In the genomic region with DNA sequence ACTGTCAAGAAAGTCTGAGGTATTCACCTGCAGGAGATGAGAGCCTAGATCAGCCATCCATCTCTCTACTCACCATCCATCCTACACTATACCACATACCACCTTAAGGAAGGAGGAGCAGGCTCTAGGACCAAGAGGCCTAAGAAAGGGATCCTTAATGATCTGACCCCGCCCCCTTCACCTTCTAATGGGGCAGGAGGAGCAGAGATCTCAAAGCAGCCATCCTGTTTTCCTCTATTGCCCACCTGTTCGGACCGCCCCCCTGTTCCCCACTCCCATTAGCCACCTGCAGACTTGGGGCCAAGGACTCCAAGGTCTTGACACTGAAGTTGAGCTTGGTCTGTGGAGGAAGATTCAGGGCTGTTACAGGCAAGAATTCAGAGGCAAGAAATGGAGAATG, we compare ENCODE assay signal across 15 mouse cellular contexts. TPM values are rescaled to one million over a fixed set of nuclear protein-coding genes. Genes with fewer than 3 reads are reported as not detected.
"Had no signal": no experiment of that assay in that cellular context is flagged by ENCODE, and none has a peak within 500 bp of the region (broad histone marks: within the 10 kb centered on the region; RNA-seq: fewer than 3 reads in every experiment).

No protein-coding gene starts in this region.

- DNase-seq: gastrocnemius, postnatal 14 days; gastrocnemius, postnatal 36 days; heart, adult 18-20 months; heart, postnatal 10 days; kidney, adult 11 months; kidney, adult 2 months; kidney, adult 9 months; kidney, postnatal 14 days; kidney, postnatal 36 days; layer of hippocampus, adult 9-11 months; layer of hippocampus, postnatal 36 days; left cerebral cortex, postnatal 4 days had no signal

RNA-seq across cellular contexts. Expression of a gene that starts 10.8 kb away (rescaled TPM):
- total RNA-seq: gastrocnemius, adult 8-10 months; gastrocnemius, postnatal 14 days; gastrocnemius, postnatal 36 days; heart, postnatal 25 days; left cerebral cortex, postnatal 4 days; liver, adult 2 months had no signal
